Mouse (Mus musculus): ENCODE results near the gene Cavin1. TPM values are rescaled to one million over a fixed set of nuclear protein-coding genes. Genes with fewer than 3 reads are reported as not detected.

Cavin1 gene
- total and polyA plus RNA-seq, 2 experiments from 2014 or later: 26.0 to 46.0 TPM

GRCm38 (mm10) chr11:100957915-100958469 is 12.7 kb downstream of the Cavin1 start:
- TF ChIP-seq CTCF (IDR thresholded peaks at IDR 0.05): no peak
- no peak overlapping the region for H3K27ac ChIP-seq (ENCODE audit: low read depth, low read length)
- ATAC-seq (ENCODE audit: low FRiP score): no peak
- no peaks in the 10 kb centered on the region for H3K36me3 ChIP-seq (ENCODE audit: insufficient read depth, low read length)
- WGBS: 37% methylated on average over 6 of the region's 6 CpGs
- no peak overlapping the region for H3K4me3 ChIP-seq (ENCODE audit: low read depth, low read length)
- no peaks in the 10 kb centered on the region for H3K9me3 ChIP-seq (ENCODE audit: low read length)
- H3K4me2 ChIP-seq (ENCODE audit: low read depth, low read length, poor library complexity, severe bottlenecking): no peak overlapping the region
- H3K27me3 ChIP-seq (ENCODE audit: insufficient read depth, low read length): peaks cover 17% of the 10 kb centered on the region
- H3K4me1 ChIP-seq (ENCODE audit: insufficient read depth, low read length): peaks cover 10% of the 10 kb centered on the region; the same call in 1 of the 2 replicates
- no peak overlapping the region for H3K9ac ChIP-seq (replicated peaks; ENCODE audit: low read length, poor library complexity, severe bottlenecking)
- DNase-seq (ENCODE audit: low spot score): no peak

- peak; percentile 91 for TF ChIP-seq CTCF (IDR thresholded peaks at IDR 0.05)
- WGBS: 2% methylated on average over 5 of the region's 5 CpGs
- peak; percentile 88 for DNase-seq (ENCODE audit: low spot score)
These were observed 13.4 kb downstream of the Cavin1 start for GRCm38 (mm10) chr11:100957244-100957643.

GRCm38 (mm10) chr11:100949540-100949939 is 21.1 kb downstream of the Cavin1 start:
- Histone ChIP-seq H3K4me3 (ENCODE audit: low read depth, low read length) (no peak overlapping the region), H3K4me1 (ENCODE audit: insufficient read depth, low read length) (no peaks in the 10 kb centered on the region), H3K27ac (ENCODE audit: low read depth, low read length) (no peak overlapping the region), H3K4me2 (ENCODE audit: low read depth, low read length, poor library complexity, severe bottlenecking) (no peak overlapping the region), H3K27me3 (ENCODE audit: insufficient read depth, low read length) (no peaks in the 10 kb centered on the region; the same call in 1 of the 2 replicates), H3K9me3 (ENCODE audit: low read length) (0 out of 2 replicates have a peak, but pooled peaks cover 4% of the 10 kb centered on the region), H3K9ac (replicated peaks; ENCODE audit: low read length, poor library complexity, severe bottlenecking) (no peak overlapping the region), H3K36me3 (ENCODE audit: insufficient read depth, low read length) (no peaks in the 10 kb centered on the region)
- ATAC-seq (ENCODE audit: low FRiP score) (no peak), DNase-seq (ENCODE audit: low spot score) (no peak)
- TF ChIP-seq CTCF (IDR thresholded peaks at IDR 0.05): peak; percentile 34; the same call in 1 of the 2 replicates
- 100% methylated on average over 1 of the region's 1 CpGs for WGBS

More at GRCm38 (mm10) chr11:100957244-100957643, 13.4 kb downstream of the Cavin1 start:
- no peak overlapping the region for H3K4me2 ChIP-seq (ENCODE audit: low read depth, low read length, poor library complexity, severe bottlenecking)
- no peak overlapping the region for H3K4me3 ChIP-seq (ENCODE audit: low read depth, low read length)
- H3K27ac ChIP-seq (ENCODE audit: low read depth, low read length): no peak overlapping the region
- no peaks in the 10 kb centered on the region for H3K9me3 ChIP-seq (ENCODE audit: low read length)
- no peak overlapping the region for H3K9ac ChIP-seq (replicated peaks; ENCODE audit: low read length, poor library complexity, severe bottlenecking)
- H3K36me3 ChIP-seq (ENCODE audit: insufficient read depth, low read length): no peaks in the 10 kb centered on the region
- H3K4me1 ChIP-seq (ENCODE audit: insufficient read depth, low read length): peaks cover 10% of the 10 kb centered on the region; the same call in 1 of the 2 replicates
- ATAC-seq (ENCODE audit: low FRiP score): no peak
- peaks cover 17% of the 10 kb centered on the region for H3K27me3 ChIP-seq (ENCODE audit: insufficient read depth, low read length)

- Histone ChIP-seq H3K27ac (ENCODE audit: low read depth, low read length) (no peak overlapping the region), H3K4me3 (ENCODE audit: low read depth, low read length) (no peak overlapping the region), H3K27me3 (ENCODE audit: insufficient read depth, low read length) (no peaks in the 10 kb centered on the region; the same call in 1 of the 2 replicates), H3K4me1 (ENCODE audit: insufficient read depth, low read length) (no peaks in the 10 kb centered on the region), H3K36me3 (ENCODE audit: insufficient read depth, low read length) (no peaks in the 10 kb centered on the region), H3K9me3 (ENCODE audit: low read length) (0 out of 2 replicates have a peak, but pooled peaks cover 4% of the 10 kb centered on the region), H3K9ac (replicated peaks; ENCODE audit: low read length, poor library complexity, severe bottlenecking) (no peak overlapping the region), H3K4me2 (ENCODE audit: low read depth, low read length, poor library complexity, severe bottlenecking) (no peak overlapping the region)
- TF ChIP-seq CTCF (IDR thresholded peaks at IDR 0.05): no peak
- no peak for DNase-seq (ENCODE audit: low spot score)
- WGBS: 54% methylated on average over 4 of the region's 4 CpGs
- no peak for ATAC-seq (ENCODE audit: low FRiP score)
These were observed 22.4 kb downstream of the Cavin1 start for GRCm38 (mm10) chr11:100948317-100948716.

- no peak for ATAC-seq (ENCODE audit: low FRiP score)
- no peak overlapping the region for H3K27ac ChIP-seq (ENCODE audit: low read depth, low read length)
These were observed 23.1 kb downstream of the Cavin1 start for GRCm38 (mm10) chr11:100947548-100947947.

GRCm38 (mm10) chr11:100946862-100947261 is 23.8 kb downstream of the Cavin1 start:
- no peaks in the 10 kb centered on the region for H3K4me1 ChIP-seq (ENCODE audit: insufficient read depth, low read length)
- no peak for TF ChIP-seq CTCF (IDR thresholded peaks at IDR 0.05)
- H3K27me3 ChIP-seq (ENCODE audit: insufficient read depth, low read length): no peaks in the 10 kb centered on the region; the same call in 1 of the 2 replicates
- no peak overlapping the region for H3K9ac ChIP-seq (replicated peaks; ENCODE audit: low read length, poor library complexity, severe bottlenecking)
- H3K4me3 ChIP-seq (ENCODE audit: low read depth, low read length): no peak overlapping the region
- no peak; the same call in 1 of the 2 replicates for ATAC-seq (ENCODE audit: low FRiP score)
- no peak overlapping the region for H3K27ac ChIP-seq (ENCODE audit: low read depth, low read length)
- H3K4me2 ChIP-seq (ENCODE audit: low read depth, low read length, poor library complexity, severe bottlenecking): no peak overlapping the region
- no peaks in the 10 kb centered on the region for H3K36me3 ChIP-seq (ENCODE audit: insufficient read depth, low read length)
- WGBS: 34% methylated on average over 4 of the region's 4 CpGs
- DNase-seq (ENCODE audit: low spot score): peak; percentile 74
- 0 out of 2 replicates have a peak, but pooled peaks cover 4% of the 10 kb centered on the region for H3K9me3 ChIP-seq (ENCODE audit: low read length)

More at GRCm38 (mm10) chr11:100947548-100947947, 23.1 kb downstream of the Cavin1 start:
- peak; percentile 15; the same call in 1 of the 2 replicates for TF ChIP-seq CTCF (IDR thresholded peaks at IDR 0.05)
- H3K27me3 ChIP-seq (ENCODE audit: insufficient read depth, low read length): no peaks in the 10 kb centered on the region; the same call in 1 of the 2 replicates
- no peak for DNase-seq (ENCODE audit: low spot score)
- H3K36me3 ChIP-seq (ENCODE audit: insufficient read depth, low read length): no peaks in the 10 kb centered on the region
- H3K9me3 ChIP-seq (ENCODE audit: low read length): 0 out of 2 replicates have a peak, but pooled peaks cover 4% of the 10 kb centered on the region
- no peak overlapping the region for H3K9ac ChIP-seq (replicated peaks; ENCODE audit: low read length, poor library complexity, severe bottlenecking)
- no peak overlapping the region for H3K4me2 ChIP-seq (ENCODE audit: low read depth, low read length, poor library complexity, severe bottlenecking)
- no peak overlapping the region for H3K4me3 ChIP-seq (ENCODE audit: low read depth, low read length)
- H3K4me1 ChIP-seq (ENCODE audit: insufficient read depth, low read length): no peaks in the 10 kb centered on the region
